Mouse (Mus musculus) forebrain, embryonic 14.5 days (tissue): ENCODE results near the gene Dynlt1f. TPM values are rescaled to one million over a fixed set of nuclear protein-coding genes. Genes with fewer than 3 reads are reported as not detected.
A peak's percentile ranks its signal among the peaks of the same experiment; 100 is the strongest.
"Not testable (repeated sequence)": the region's sequence is repeated elsewhere in the genome, so short reads cannot be mapped to it uniquely, and the experiment has no call there.

ENCODE experiments used
- ATAC-seq: fragments of 200-750 bp; cut with Nextera tagmentation; 2 replicates; pipeline ENCODE4 v1.8.0; 2017; ENCODE audit warnings: mild to moderate bottlenecking, moderate library complexity
- DNase-seq: peaks from one replicate; pipeline ENCODE4 v3.0.0-alpha.2; 2015; ENCODE audit warnings: low spot score
- H3K27ac ChIP-seq: fragments of 300-500 bp; sonication (generic); 2 replicates; pipeline ENCODE4 v1.5.1; 2014; ENCODE audit warnings: low read depth, mild to moderate bottlenecking, control low read depth, low read length, moderate library complexity
- H3K27me3 ChIP-seq: fragments of 300-500 bp; sonication (generic); replicated peaks from 2 replicates; pipeline ENCODE4 v1.6.1; 2014; ENCODE audit warnings: low read length, control low read depth, mixed read lengths; ENCODE audit not compliant: control insufficient read depth, insufficient read depth
- H3K36me3 ChIP-seq: fragments of 300-500 bp; sonication (generic); 2 replicates; pipeline ENCODE4 v1.6.1; 2014; ENCODE audit warnings: low read length, control low read depth; ENCODE audit not compliant: control insufficient read depth, insufficient read depth
- H3K4me1 ChIP-seq: fragments of 300-500 bp; sonication (generic); 2 replicates; pipeline ENCODE4 v1.6.1; 2014; ENCODE audit warnings: antibody characterized with exemption, low read length, control low read depth; ENCODE audit not compliant: control insufficient read depth, insufficient read depth
- H3K4me2 ChIP-seq: fragments of 300-500 bp; sonication (generic); 2 replicates; pipeline ENCODE4 v1.6.1; 2014; ENCODE audit warnings: mild to moderate bottlenecking, control low read depth, low read length
- H3K4me3 ChIP-seq: fragments of 300-500 bp; sonication (generic); 2 replicates; pipeline ENCODE4 v1.5.1; 2014; ENCODE audit warnings: low read depth, low read length, control low read depth
- H3K9ac ChIP-seq: fragments of 300-500 bp; sonication (generic); 2 replicates; pipeline ENCODE4 v1.6.1; 2014; ENCODE audit warnings: mild to moderate bottlenecking, low read length, control low read depth, moderate library complexity
- H3K9me3 ChIP-seq: fragments of 300-500 bp; sonication (generic); replicated peaks from 2 replicates; pipeline ENCODE4 v1.6.1; 2016; ENCODE audit warnings: low read length, control low read depth, mixed read lengths; ENCODE audit not compliant: control insufficient read depth
- WGBS: fragments of 180-500 bp; shearing (Covaris S2); extraction: QIAGEN DNeasy Blood & Tissue Kit; methylation state at CpG from one replicate; pipeline ENCODE4 v1.1.7; 2014; 5-methylcytosine and 5-hydroxymethylcytosine counted together
- polyA plus RNA-seq: library from polyadenylated mRNA; unstranded; fragments of >200 nt; fragmentation: Nextera tagmentation; extraction: Ambion mirVana; gene quantifications from 2 replicates; pipeline ENCODE4 v1.2.1, GENCODE M21; 2014

Dynlt1f gene
- polyA plus RNA-seq, 1 experiment from 2014 or later: 376 TPM

- not testable (repeated sequence) for H3K4me1 ChIP-seq, H3K27ac ChIP-seq, ATAC-seq, H3K4me2 ChIP-seq, H3K9me3 ChIP-seq, H3K4me3 ChIP-seq, H3K36me3 ChIP-seq, DNase-seq, H3K27me3 ChIP-seq, H3K9ac ChIP-seq
- no CpG with 5 or more reads among the region's 6 CpGs for WGBS
Observed at GRCm38 (mm10) chr17:6668522-6668921, 12.8 kb upstream of the Dynlt1f start.

DNA sequence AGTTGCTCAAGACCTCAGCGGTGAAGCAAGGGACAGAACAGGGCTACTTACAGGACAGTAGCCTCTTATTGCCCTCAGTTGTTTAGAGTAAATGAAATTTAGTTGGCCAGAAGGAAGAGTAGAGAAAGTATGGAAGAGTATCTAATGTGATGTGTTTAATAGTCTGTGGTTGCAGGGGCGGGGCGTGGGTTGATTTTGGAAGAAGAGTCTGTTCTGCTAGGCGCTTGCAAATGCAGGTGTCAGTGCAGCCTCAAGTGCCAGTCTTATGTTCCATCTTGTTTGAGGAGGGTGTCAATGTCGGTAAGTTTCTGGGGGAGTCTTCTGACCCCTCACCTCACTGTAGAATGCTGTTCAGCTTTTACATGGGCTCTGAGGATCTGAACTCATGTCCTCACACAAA is 9.7 kb upstream of the Dynlt1f start:
- 97% methylated on average over 4 of the region's 5 CpGs for WGBS
- H3K4me1 ChIP-seq, H3K4me2 ChIP-seq, H3K9ac ChIP-seq, ATAC-seq, H3K36me3 ChIP-seq, H3K27ac ChIP-seq, H3K9me3 ChIP-seq, H3K4me3 ChIP-seq, H3K27me3 ChIP-seq, DNase-seq: not testable (repeated sequence)

DNA sequence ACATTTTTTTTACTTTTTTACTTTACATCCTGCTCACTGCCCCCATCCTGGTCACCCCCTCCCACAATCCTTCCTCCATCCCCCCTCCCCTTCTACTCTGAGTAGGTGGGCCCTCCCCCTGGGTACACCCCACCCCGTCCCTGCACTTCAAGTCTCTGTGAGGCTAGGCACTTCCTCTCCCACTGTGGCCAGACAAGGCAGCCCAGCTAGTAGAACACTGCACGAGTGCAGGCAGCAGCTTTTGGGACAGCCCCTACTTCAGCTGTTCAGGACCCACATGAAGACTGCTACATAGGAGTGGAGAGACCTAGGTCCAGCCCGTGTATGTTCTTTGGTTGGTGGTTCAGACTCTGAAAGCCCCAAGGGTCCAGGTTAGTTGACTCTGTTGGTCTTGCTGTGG is 7.1 kb upstream of the Dynlt1f start:
- not testable (repeated sequence) for H3K9me3 ChIP-seq, H3K4me2 ChIP-seq, H3K9ac ChIP-seq, DNase-seq, H3K36me3 ChIP-seq, H3K4me3 ChIP-seq, H3K27me3 ChIP-seq, ATAC-seq, H3K4me1 ChIP-seq, H3K27ac ChIP-seq
- 66% methylated on average over 3 of the region's 3 CpGs for WGBS

DNA sequence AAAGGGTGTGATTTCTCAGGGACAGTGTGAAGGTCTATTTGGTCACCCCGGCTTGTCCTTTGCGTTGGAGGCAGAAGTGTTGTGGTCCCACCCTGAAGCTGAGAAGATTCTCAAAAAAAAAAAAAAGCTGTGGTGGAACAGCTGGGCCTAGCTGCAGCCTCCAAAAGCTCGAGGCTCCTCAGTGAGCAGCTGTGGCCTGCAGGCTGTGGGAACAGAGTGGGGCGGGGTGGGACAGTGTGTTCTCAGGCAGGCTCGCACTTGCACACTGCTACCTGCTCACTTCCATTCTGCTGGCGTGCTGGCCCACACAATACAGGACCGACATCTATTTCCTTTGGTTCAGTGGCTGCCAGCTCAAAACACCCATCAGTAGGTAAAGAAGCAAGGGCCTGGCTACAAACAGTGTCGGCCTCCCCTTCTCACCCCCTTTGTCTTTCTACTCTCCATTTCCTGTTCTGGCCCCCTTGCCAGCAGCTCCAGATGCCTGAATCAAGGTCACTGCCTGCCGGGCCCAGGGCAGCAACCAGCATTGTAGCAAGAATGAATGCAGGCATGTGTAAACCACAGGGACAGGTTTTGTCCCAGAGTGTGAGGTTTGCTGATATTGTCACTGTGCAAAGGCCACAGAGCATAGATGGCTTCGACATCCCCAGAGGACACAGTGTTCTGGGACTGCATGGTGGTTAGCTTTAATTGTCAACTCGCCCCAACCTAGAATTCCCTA is 5.6 kb upstream of the Dynlt1f start:
- 48% methylated on average over 8 of the region's 11 CpGs for WGBS
- DNase-seq, H3K36me3 ChIP-seq, H3K4me2 ChIP-seq, H3K4me1 ChIP-seq, H3K27me3 ChIP-seq, H3K4me3 ChIP-seq, H3K9ac ChIP-seq, H3K9me3 ChIP-seq, H3K27ac ChIP-seq: not testable (repeated sequence)
- ATAC-seq: peak; percentile 40; the same call in 1 of the 2 replicates

- not testable (repeated sequence) for H3K9ac ChIP-seq, H3K4me2 ChIP-seq, H3K4me1 ChIP-seq, DNase-seq, H3K9me3 ChIP-seq, H3K27me3 ChIP-seq, H3K36me3 ChIP-seq, H3K27ac ChIP-seq, H3K4me3 ChIP-seq, ATAC-seq
- WGBS: 90% methylated on average over 6 of the region's 6 CpGs
Observed at GRCm38 (mm10) chr17:6660589-6660988, 4.9 kb upstream of the Dynlt1f start.

GRCm38 (mm10) chr17:6658801-6659200 is 3.1 kb upstream of the Dynlt1f start, which contains the start of gene Sytl3:
Sytl3 (plus strand) TSS chr17:6659093.
- not testable (repeated sequence) for H3K27me3 ChIP-seq, ATAC-seq, H3K4me3 ChIP-seq, H3K36me3 ChIP-seq, H3K27ac ChIP-seq, DNase-seq, H3K9ac ChIP-seq, H3K4me2 ChIP-seq, H3K9me3 ChIP-seq, H3K4me1 ChIP-seq
- 80% methylated on average over 3 of the region's 7 CpGs for WGBS

GRCm38 (mm10) chr17:6656471-6656870 is 771 bp upstream of the Dynlt1f start:
- DNase-seq, ATAC-seq, H3K27me3 ChIP-seq, H3K4me2 ChIP-seq, H3K9ac ChIP-seq, H3K9me3 ChIP-seq, H3K27ac ChIP-seq, H3K4me1 ChIP-seq, H3K4me3 ChIP-seq, H3K36me3 ChIP-seq: not testable (repeated sequence)
- WGBS: 100% methylated on average over 1 of the region's 3 CpGs

DNA sequence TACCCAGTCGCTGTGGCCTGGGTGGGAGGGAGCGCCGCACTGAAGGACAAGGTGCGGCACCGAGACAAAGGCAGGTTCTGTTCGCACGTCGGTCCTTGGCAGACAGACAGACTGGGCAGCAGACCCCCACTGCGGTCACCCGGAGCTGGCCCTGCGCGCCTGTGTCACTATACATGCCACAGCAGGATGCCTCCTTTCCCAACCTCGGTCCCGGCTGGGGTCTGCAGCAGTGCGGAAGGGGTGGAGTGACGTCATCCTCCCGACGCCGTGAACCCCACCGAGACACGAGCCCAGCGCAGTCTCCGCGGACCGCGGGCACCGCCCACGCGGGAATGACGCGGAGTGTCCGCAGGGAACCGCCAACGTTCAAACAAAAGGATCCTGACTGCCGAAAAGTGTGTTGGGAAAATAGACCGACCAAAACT is 601 bp downstream of the Dynlt1f start:
- Histone ChIP-seq H3K9ac (peak overlapping the region; percentile 57), H3K27ac (peak overlapping the region; percentile 83), H3K4me2 (peak overlapping the region; percentile 37), H3K4me3 (peak overlapping the region; percentile 41)
- not testable (repeated sequence) for H3K9me3 ChIP-seq, H3K36me3 ChIP-seq, H3K27me3 ChIP-seq, H3K4me1 ChIP-seq
- WGBS: 0% methylated on average over 33 of the region's 36 CpGs
- peak; percentile 95 for DNase-seq
- ATAC-seq: peak; percentile 95

GRCm38 (mm10) chr17:6653341-6653946 is 2.3 kb downstream of the Dynlt1f start:
- ATAC-seq, H3K4me3 ChIP-seq, H3K9ac ChIP-seq, H3K4me1 ChIP-seq, DNase-seq, H3K9me3 ChIP-seq, H3K36me3 ChIP-seq, H3K27me3 ChIP-seq, H3K4me2 ChIP-seq, H3K27ac ChIP-seq: not testable (repeated sequence)
- WGBS: 80% methylated on average over 4 of the region's 5 CpGs
